Mouse (Mus musculus) kidney, embryonic 16.5 days (tissue): Measurements from ENCODE around the gene Klhl42. TPM values are rescaled to one million over a fixed set of nuclear protein-coding genes. Genes with fewer than 3 reads are reported as not detected.

Source experiments
- ATAC-seq: fragments of 200-750 bp; cut with Nextera tagmentation; 2 replicates; pipeline ENCODE4 v1.8.0; 2017; ENCODE audit warnings: moderate TSS enrichment; ENCODE audit not compliant: low FRiP score, low TSS enrichment
- H3K27ac ChIP-seq: fragments of 300-500 bp; sonication (generic); 2 replicates; pipeline ENCODE4 v1.5.1; 2014; ENCODE audit warnings: low read length
- H3K27me3 ChIP-seq: fragments of 300-500 bp; sonication (generic); 2 replicates; pipeline ENCODE4 v1.6.1; 2014; ENCODE audit warnings: low read length, control low read depth, mixed read lengths; ENCODE audit not compliant: insufficient read depth
- H3K36me3 ChIP-seq: fragments of 300-500 bp; sonication (generic); 2 replicates; pipeline ENCODE4 v1.6.1; 2014; ENCODE audit warnings: low read length, control low read depth, mixed read lengths; ENCODE audit not compliant: insufficient read depth
- H3K4me1 ChIP-seq: fragments of 300-500 bp; sonication (generic); 2 replicates; pipeline ENCODE4 v1.6.1; 2014; ENCODE audit warnings: low read length, control low read depth, mixed read lengths; ENCODE audit not compliant: insufficient read depth
- H3K4me2 ChIP-seq: fragments of 300-500 bp; sonication (generic); replicated peaks from 2 replicates; pipeline ENCODE4 v1.6.1; 2014; ENCODE audit warnings: low read depth, low read length
- H3K4me3 ChIP-seq: fragments of 300-500 bp; sonication (generic); 2 replicates; pipeline ENCODE4 v1.5.1; 2014; ENCODE audit warnings: mild to moderate bottlenecking, low read length
- H3K9ac ChIP-seq: fragments of 300-500 bp; sonication (generic); replicated peaks from 2 replicates; pipeline ENCODE4 v1.6.1; 2014; ENCODE audit warnings: low read length
- H3K9me3 ChIP-seq: fragments of 300-500 bp; sonication (generic); 2 replicates; pipeline ENCODE4 v1.6.1; 2016; ENCODE audit warnings: low read length, control low read depth
- WGBS: fragments of 180-500 bp; shearing (Covaris S2); extraction: QIAGEN DNeasy Blood & Tissue Kit; methylation state at CpG from one replicate; pipeline ENCODE4 v1.1.7; 2014; 5-methylcytosine and 5-hydroxymethylcytosine counted together
- polyA plus RNA-seq: library from polyadenylated mRNA; unstranded; fragments of >200 nt; fragmentation: Nextera tagmentation; extraction: Ambion mirVana; gene quantifications from 2 replicates; pipeline ENCODE4 v1.2.1, GENCODE M21; 2015

Gene Klhl42
- polyA plus RNA-seq, 1 experiment from 2014 or later, result 6.0 TPM

DNA sequence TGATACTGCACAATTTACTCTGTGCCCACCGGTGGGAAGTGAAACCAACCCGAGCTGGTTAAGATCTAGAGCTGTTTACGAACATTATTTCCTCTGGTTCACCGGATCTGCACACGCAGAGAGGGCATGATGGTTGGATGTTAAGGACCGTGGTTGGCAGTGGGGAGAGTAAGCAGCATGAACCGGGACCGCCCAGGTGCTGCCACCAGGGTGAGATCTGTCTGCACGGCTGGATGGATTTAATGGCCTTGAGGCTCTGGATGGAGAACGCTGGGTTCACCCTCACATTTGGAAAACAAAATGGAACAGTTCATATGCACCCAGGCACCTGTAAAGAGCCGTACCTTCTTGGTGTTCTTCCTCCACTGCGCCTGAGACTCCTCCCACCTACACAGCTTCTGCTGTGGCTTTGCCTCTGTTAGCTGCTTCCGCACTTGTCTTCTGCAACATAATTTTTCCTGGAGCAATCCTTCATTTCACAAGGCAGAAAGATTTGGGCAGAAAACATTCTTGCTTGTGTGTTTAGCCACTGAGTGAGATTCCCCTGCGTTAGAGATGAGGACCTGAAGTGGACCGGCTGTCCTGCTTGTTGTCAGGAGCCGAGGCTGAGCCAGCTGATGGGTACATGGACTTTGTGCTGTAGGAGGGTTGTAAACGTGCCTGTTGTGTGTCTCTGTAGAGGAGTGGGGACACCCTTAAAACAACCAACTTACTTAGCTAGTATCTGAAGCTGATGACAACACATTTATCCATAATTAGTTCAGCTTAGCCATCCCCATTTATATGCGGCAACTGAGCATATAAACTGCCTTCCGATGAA, 8.5 kb downstream of the Klhl42 start:
- H3K4me1 ChIP-seq, result peaks cover 20% of the 10 kb centered on the region
- no peaks in the 10 kb centered on the region for H3K27me3 ChIP-seq
- peak overlapping the region; percentile 2; the same call in 1 of the 2 replicates for H3K4me3 ChIP-seq
- H3K9ac ChIP-seq, result no peak overlapping the region
- 0 out of 2 replicates have a peak overlapping the region, but pooled peaks have one; percentile 6 for H3K27ac ChIP-seq
- H3K36me3 ChIP-seq, result peaks cover 14% of the 10 kb centered on the region
- ATAC-seq, result peak; percentile 89
- H3K4me2 ChIP-seq, result peak overlapping the region; percentile 24
- H3K9me3 ChIP-seq, result no peaks in the 10 kb centered on the region
- whole genome bisulfite sequencing, result 42% methylated on average over 19 of the region's 19 CpGs

DNA sequence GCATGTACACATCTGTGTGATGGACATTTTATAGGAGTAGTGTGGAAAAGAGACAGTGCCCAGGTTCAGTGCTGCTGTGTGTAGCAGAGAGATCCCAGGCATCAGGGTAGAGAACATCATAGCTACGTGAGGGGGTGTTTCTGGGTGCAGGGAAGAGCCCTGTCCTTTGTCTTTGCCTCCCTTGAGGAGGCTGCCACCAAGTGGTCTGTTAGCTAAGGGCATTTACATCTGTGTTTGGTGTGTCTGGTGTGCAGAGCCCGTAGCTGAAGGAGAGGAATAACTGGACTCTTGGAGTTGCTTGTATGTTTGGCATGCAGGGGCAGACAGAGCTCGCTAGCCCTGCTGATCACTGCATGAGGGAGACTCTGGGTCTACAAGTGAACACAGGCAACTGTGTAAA, 11.1 kb downstream of the Klhl42 start:
- peaks cover 20% of the 10 kb centered on the region for H3K4me1 ChIP-seq
- H3K9me3 ChIP-seq, result no peaks in the 10 kb centered on the region
- no peak overlapping the region for H3K4me3 ChIP-seq
- no peak overlapping the region for H3K4me2 ChIP-seq
- no peak overlapping the region for H3K27ac ChIP-seq
- ATAC-seq, result no peak
- no peaks in the 10 kb centered on the region for H3K27me3 ChIP-seq
- H3K9ac ChIP-seq, result no peak overlapping the region
- WGBS, result 91% methylated on average over 3 of the region's 3 CpGs
- H3K36me3 ChIP-seq, result peaks cover 14% of the 10 kb centered on the region; the same call in 1 of the 2 replicates

DNA sequence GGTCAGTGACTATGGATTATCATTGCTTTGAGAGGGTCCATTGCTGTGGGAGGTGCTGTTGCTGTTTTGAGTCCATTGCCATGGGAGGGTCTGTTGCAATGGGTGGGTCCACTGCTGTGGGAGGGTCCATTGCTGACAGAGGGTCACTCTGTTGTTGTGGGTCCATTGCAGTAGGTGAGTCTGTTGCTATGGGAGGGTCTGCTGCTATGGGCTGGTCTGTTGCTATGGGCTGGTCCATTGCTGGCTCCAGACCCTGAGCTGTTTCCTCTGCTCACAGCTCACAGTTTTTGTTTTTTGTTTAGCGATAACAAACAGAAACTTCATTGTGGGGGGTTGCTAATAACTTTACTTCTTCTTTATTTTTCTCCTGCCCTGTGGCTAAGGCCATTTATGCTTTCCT, 14.3 kb downstream of the Klhl42 start:
- Histone ChIP-seq H3K27me3 (no peaks in the 10 kb centered on the region), H3K4me3 (no peak overlapping the region), H3K36me3 (peaks cover 27% of the 10 kb centered on the region), H3K4me1 (no peaks in the 10 kb centered on the region), H3K9me3 (no peaks in the 10 kb centered on the region), H3K4me2 (no peak overlapping the region), H3K9ac (no peak overlapping the region), H3K27ac (no peak overlapping the region)
- 90% methylated on average over 1 of the region's 1 CpGs for WGBS
- ATAC-seq, result 0 out of 2 replicates have a peak, but pooled peaks have one; percentile 15

- no peak overlapping the region for H3K4me3 ChIP-seq
- H3K9ac ChIP-seq, result no peak overlapping the region
- no peak overlapping the region for H3K4me2 ChIP-seq
- no peak overlapping the region for H3K27ac ChIP-seq
- H3K9me3 ChIP-seq, result no peaks in the 10 kb centered on the region
- 0 out of 2 replicates have a peak, but pooled peaks have one; percentile 19 for ATAC-seq
- peaks cover 31% of the 10 kb centered on the region for H3K36me3 ChIP-seq
- H3K4me1 ChIP-seq, result no peaks in the 10 kb centered on the region
- no peaks in the 10 kb centered on the region for H3K27me3 ChIP-seq
- WGBS, result 81% methylated on average over 6 of the region's 6 CpGs
Observed at GRCm38 (mm10) chr6:147106716-147107115, 15.5 kb downstream of the Klhl42 start.

GRCm38 (mm10) chr6:147109283-147109682, 18.1 kb downstream of the Klhl42 start:
- Histone ChIP-seq H3K9ac (no peak overlapping the region), H3K4me3 (no peak overlapping the region), H3K4me2 (no peak overlapping the region), H3K36me3 (peaks cover 22% of the 10 kb centered on the region), H3K27me3 (no peaks in the 10 kb centered on the region), H3K9me3 (no peaks in the 10 kb centered on the region), H3K4me1 (no peaks in the 10 kb centered on the region), H3K27ac (no peak overlapping the region)
- no peak for ATAC-seq
- 83% methylated on average over 7 of the region's 7 CpGs for WGBS

- Histone ChIP-seq H3K27me3 (no peaks in the 10 kb centered on the region), H3K9ac (no peak overlapping the region), H3K36me3 (peaks cover 7% of the 10 kb centered on the region; the same call in 1 of the 2 replicates), H3K4me2 (no peak overlapping the region), H3K4me3 (no peak overlapping the region), H3K4me1 (no peaks in the 10 kb centered on the region), H3K27ac (no peak overlapping the region), H3K9me3 (no peaks in the 10 kb centered on the region)
- ATAC-seq, result peak; percentile 74; the same call in 1 of the 2 replicates
- WGBS, result 9% methylated on average over 10 of the region's 10 CpGs
Observed at GRCm38 (mm10) chr6:147116579-147116978, 25.4 kb downstream of the Klhl42 start.

DNA sequence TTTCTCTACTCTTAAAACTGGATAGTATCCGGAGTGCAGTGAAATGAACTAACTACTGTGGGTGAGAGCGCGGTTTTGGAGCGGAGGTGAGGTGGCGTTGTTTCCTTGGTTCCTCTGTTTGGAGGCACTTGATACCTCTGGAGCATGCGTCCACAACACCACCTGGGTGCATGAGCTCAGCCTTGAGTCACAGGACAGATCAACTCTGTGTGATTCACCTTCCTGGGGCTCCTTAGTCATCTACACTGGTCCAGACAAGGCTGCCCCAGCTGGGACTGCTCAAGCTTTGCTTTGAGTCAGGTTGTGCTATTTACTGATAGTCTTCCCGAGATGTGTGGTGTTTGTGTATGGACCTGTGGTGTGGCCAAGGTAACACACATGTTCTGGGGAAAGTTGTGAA, 26.6 kb downstream of the Klhl42 start:
- 91% methylated on average over 7 of the region's 7 CpGs for WGBS

GRCm38 (mm10) chr6:147118190-147118589, 27.0 kb downstream of the Klhl42 start:
- Histone ChIP-seq H3K4me1 (no peaks in the 10 kb centered on the region), H3K27me3 (no peaks in the 10 kb centered on the region), H3K9me3 (no peaks in the 10 kb centered on the region), H3K4me3 (no peak overlapping the region), H3K36me3 (no peaks in the 10 kb centered on the region), H3K4me2 (no peak overlapping the region), H3K9ac (no peak overlapping the region), H3K27ac (no peak overlapping the region)
- no peak for ATAC-seq
- 93% methylated on average over 3 of the region's 3 CpGs for WGBS

More for the DNA sequence above, 26.6 kb downstream of the Klhl42 start:
- ATAC-seq, result no peak
- Histone ChIP-seq H3K27ac (no peak overlapping the region), H3K4me1 (no peaks in the 10 kb centered on the region), H3K4me2 (no peak overlapping the region), H3K9me3 (no peaks in the 10 kb centered on the region), H3K9ac (no peak overlapping the region), H3K36me3 (no peaks in the 10 kb centered on the region; the same call in 1 of the 2 replicates), H3K27me3 (no peaks in the 10 kb centered on the region), H3K4me3 (no peak overlapping the region)

DNA sequence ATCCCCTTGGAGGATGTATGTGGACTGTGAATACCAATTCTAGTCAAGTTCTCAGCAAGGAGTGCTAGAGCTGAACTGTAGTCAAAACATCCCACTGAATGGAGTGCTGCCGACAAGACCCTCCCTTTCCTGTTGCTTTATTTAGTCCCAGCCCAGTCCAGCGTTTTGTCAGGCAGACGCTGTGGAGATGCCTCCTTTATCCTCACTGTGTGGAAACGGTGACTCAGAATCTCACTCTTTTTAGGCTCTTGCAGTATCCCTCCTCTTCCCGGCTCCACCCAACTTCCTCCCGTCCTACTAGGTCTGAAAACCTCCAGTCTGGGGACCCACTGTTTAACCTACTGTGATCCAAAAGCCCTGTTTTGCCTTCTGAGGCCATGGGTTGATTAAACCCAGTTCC, 30.1 kb downstream of the Klhl42 start:
- no peak overlapping the region for H3K4me2 ChIP-seq
- no peak overlapping the region for H3K4me3 ChIP-seq
- no peak overlapping the region for H3K27ac ChIP-seq
- 48% methylated on average over 6 of the region's 6 CpGs for WGBS
- no peaks in the 10 kb centered on the region for H3K36me3 ChIP-seq
- no peaks in the 10 kb centered on the region for H3K4me1 ChIP-seq
- no peaks in the 10 kb centered on the region for H3K27me3 ChIP-seq
- no peaks in the 10 kb centered on the region for H3K9me3 ChIP-seq
- H3K9ac ChIP-seq, result no peak overlapping the region
- ATAC-seq, result no peak

- H3K4me3 ChIP-seq, result no peak overlapping the region
- H3K36me3 ChIP-seq, result no peaks in the 10 kb centered on the region
- no peak overlapping the region for H3K4me2 ChIP-seq
- ATAC-seq, result no peak
- 73% methylated on average over 10 of the region's 10 CpGs for WGBS
- H3K27ac ChIP-seq, result no peak overlapping the region
- no peaks in the 10 kb centered on the region for H3K4me1 ChIP-seq
- H3K9ac ChIP-seq, result no peak overlapping the region
- no peaks in the 10 kb centered on the region for H3K9me3 ChIP-seq
- no peaks in the 10 kb centered on the region for H3K27me3 ChIP-seq
Observed at GRCm38 (mm10) chr6:147127239-147127638, 36.1 kb downstream of the Klhl42 start.
